Mouse (Mus musculus) erythroblast, adult 5-6 weeks (primary cell): ENCODE measurements around the gene Gm35549. TPM values are rescaled to one million over a fixed set of nuclear protein-coding genes. Genes with fewer than 3 reads are reported as not detected.

ENCODE experiments used
- ATAC-seq: replicated peaks from 2 replicates; pipeline ENCODE4 v1.8.0; 2016; ENCODE audit warnings: moderate number of reproducible peaks, mild to moderate bottlenecking, moderate TSS enrichment, inconsistent platforms; ENCODE audit not compliant: poor library complexity, low FRiP score, severe bottlenecking
- total RNA-seq, 2 experiments: library from RNA; stranded (forward) in 1 of 2; stranded (reverse) in 1 of 2; fragments of 150-400 nt in 1 of 2; fragments of 200-764, 138-1000 nt in 1 of 2; gene quantifications; 2 replicates each; pipeline versions ENCODE4 v1.2.3 to v1.2.4; 2015 to 2017; ENCODE audit warnings: low replicate concordance in 2 of 2

The Gm35549 gene
- total RNA-seq, 2 experiments from 2014 or later: not detected

GRCm38 (mm10) chr9:122836126-122836525 is 7.7 kb downstream of the Gm35549 start:
- no peak for ATAC-seq

- ATAC-seq: no peak
Measured at GRCm38 (mm10) chr9:122829826-122830380, 13.9 kb downstream of the Gm35549 start.

- ATAC-seq: no peak
Measured at GRCm38 (mm10) chr9:122826743-122827142, 17.1 kb downstream of the Gm35549 start.

- ATAC-seq: no peak
Measured at GRCm38 (mm10) chr9:122823374-122824017, 20.3 kb downstream of the Gm35549 start.

GRCm38 (mm10) chr9:122815239-122815851 is 28.5 kb downstream of the Gm35549 start:
- no peak for ATAC-seq

GRCm38 (mm10) chr9:122814775-122815174 is 29.1 kb downstream of the Gm35549 start:
- ATAC-seq: no peak

GRCm38 (mm10) chr9:122812386-122812785 is 31.4 kb downstream of the Gm35549 start:
- no peak for ATAC-seq

GRCm38 (mm10) chr9:122810212-122810611 is 33.6 kb downstream of the Gm35549 start:
- no peak for ATAC-seq

GRCm38 (mm10) chr9:122807186-122807585 is 36.6 kb downstream of the Gm35549 start:
- ATAC-seq: no peak

GRCm38 (mm10) chr9:122805845-122806341 is 37.9 kb downstream of the Gm35549 start:
- ATAC-seq: peak; percentile 72

- peak; percentile 88 for ATAC-seq
Measured at GRCm38 (mm10) chr9:122805053-122805844, 38.6 kb downstream of the Gm35549 start, which contains the start of gene Tcaim. Tcaim (plus strand) TSS chr9:122805539.

GRCm38 (mm10) chr9:122786534-122786933 is 57.3 kb downstream of the Gm35549 start:
- no peak for ATAC-seq

- no peak for ATAC-seq
Measured at GRCm38 (mm10) chr9:122785231-122785630, 58.6 kb downstream of the Gm35549 start.

Other genes starting within 250 kb of the Gm35549 start
- 0.21 TPM in 1 of 2 replicates, not detected in the other for gene Topaz1, start 96.7 kb downstream of the Gm35549 start, total RNA-seq (2015; ENCODE audit: low replicate concordance)
- 0.14 TPM in 1 of 2 replicates, not detected in the other for gene Topaz1, start 96.7 kb downstream of the Gm35549 start, total RNA-seq (2017; ENCODE audit: low replicate concordance)
- gene Tcaim, start 38.5 kb downstream of the Gm35549 start, total RNA-seq (2015; ENCODE audit: low replicate concordance): 0.19 and 0.84 TPM in 2 replicates
- 1.3 and 1.7 TPM in 2 replicates for gene Tcaim, start 38.5 kb downstream of the Gm35549 start, total RNA-seq (2017; ENCODE audit: low replicate concordance)
- gene Zfp445, start 22.0 kb upstream of the Gm35549 start, total RNA-seq (2015; ENCODE audit: low replicate concordance): 16.7 TPM in 2 replicates
- gene Zfp445, start 22.0 kb upstream of the Gm35549 start, total RNA-seq (2017; ENCODE audit: low replicate concordance): 18.7 and 19.8 TPM in 2 replicates
- gene Zkscan7, start 41.6 kb upstream of the Gm35549 start, total RNA-seq (2015; ENCODE audit: low replicate concordance): 0.77 TPM in 1 of 2 replicates, not detected in the other
- gene Zkscan7, start 41.6 kb upstream of the Gm35549 start, total RNA-seq (2017; ENCODE audit: low replicate concordance): not detected in 2 replicates
- 1.9 TPM in 1 of 2 replicates, not detected in the other for gene Zfp105, start 79.0 kb upstream of the Gm35549 start, total RNA-seq (2015; ENCODE audit: low replicate concordance)
- 1.8 TPM in 1 of 2 replicates, not detected in the other for gene Zfp105, start 79.0 kb upstream of the Gm35549 start, total RNA-seq (2017; ENCODE audit: low replicate concordance)
- gene 1110059G10Rik, start 107.0 kb upstream of the Gm35549 start, total RNA-seq (2015; ENCODE audit: low replicate concordance): 22.9 and 32.4 TPM in 2 replicates
- 5.8 and 18.7 TPM in 2 replicates for gene 1110059G10Rik, start 107.0 kb upstream of the Gm35549 start, total RNA-seq (2017; ENCODE audit: low replicate concordance)
- 43.4 and 70.8 TPM in 2 replicates for gene Kif15, start 107.0 kb upstream of the Gm35549 start, total RNA-seq (2015; ENCODE audit: low replicate concordance)
- 118 and 133 TPM in 2 replicates for gene Kif15, start 107.0 kb upstream of the Gm35549 start, total RNA-seq (2017; ENCODE audit: low replicate concordance)
- gene Tmem42, start 177.3 kb upstream of the Gm35549 start, total RNA-seq (2015; ENCODE audit: low replicate concordance): 2.5 and 5.4 TPM in 2 replicates
- gene Tmem42, start 177.3 kb upstream of the Gm35549 start, total RNA-seq (2017; ENCODE audit: low replicate concordance): 1.1 and 1.3 TPM in 2 replicates
- gene Tgm4, start 190.7 kb upstream of the Gm35549 start, total RNA-seq (2015; ENCODE audit: low replicate concordance): not detected in 2 replicates
- not detected in 2 replicates for gene Tgm4, start 190.7 kb upstream of the Gm35549 start, total RNA-seq (2017; ENCODE audit: low replicate concordance)